Mouse (Mus musculus) kidney, adult 2 months (tissue): ENCODE data around the gene Rhot2.

ENCODE experiments used
- CTCF ChIP-seq: fragments of 200-500 bp; conservative IDR thresholded peaks from 2 replicates; pipeline ENCODE4 v1.5.1; 2011; ENCODE audit warnings: low read depth, mild to moderate bottlenecking, control low read depth, low read length, moderate library complexity, mixed read lengths; ENCODE audit not compliant: insufficient read depth, insufficient read length
- POLR2A ChIP-seq: fragments of 200-500 bp; IDR thresholded peaks from one replicate; pipeline ENCODE4 v1.6.1; 2011; ENCODE audit warnings: low read depth, low read length, control low read depth

DNA sequence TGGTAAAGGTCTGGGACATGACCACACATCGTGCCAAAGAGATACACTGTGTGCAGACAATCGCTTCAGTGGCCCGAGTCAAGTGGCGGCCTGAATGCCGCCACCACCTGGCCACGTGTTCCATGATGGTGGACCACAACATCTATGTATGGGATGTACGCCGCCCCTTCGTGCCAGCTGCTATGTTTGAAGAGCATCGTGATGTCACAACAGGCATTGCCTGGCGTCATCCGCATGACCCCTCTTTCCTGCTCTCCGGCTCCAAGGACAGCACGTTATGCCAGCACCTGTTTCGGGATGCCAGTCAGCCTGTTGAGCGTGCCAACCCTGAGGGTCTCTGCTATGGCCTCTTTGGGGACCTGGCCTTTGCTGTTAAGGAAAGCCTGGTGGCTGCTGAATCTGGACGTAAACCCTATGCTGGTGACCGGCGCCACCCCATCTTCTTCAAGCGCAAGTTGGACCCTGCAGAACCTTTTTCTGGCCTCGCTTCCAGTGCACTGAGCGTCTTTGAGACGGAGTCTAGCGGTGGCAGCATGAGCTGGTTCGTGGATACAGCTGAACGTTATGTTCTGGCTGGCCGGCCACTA, 18.6 kb downstream of the Rhot2 start:
- no peak for TF ChIP-seq CTCF
- no peak for TF ChIP-seq POLR2A
